Mouse (Mus musculus): ENCODE data around the gene S100a8.
A peak's percentile ranks its signal among the peaks of the same experiment; 100 is the strongest.

The S100a8 gene

GRCm38 (mm10) chr3:90668846-90669245 lies at the start of gene S100a8:
Gene S100a8 (plus strand): TSS chr3:90668978.
- no peak for DNase-seq (ENCODE audit: low read depth)

GRCm38 (mm10) chr3:90621552-90621951 lies 47.2 kb upstream of the S100a8 start:
- no peak for DNase-seq (ENCODE audit: low read depth)

GRCm38 (mm10) chr3:90623435-90624071 lies 45.2 kb upstream of the S100a8 start:
- no peak for DNase-seq (ENCODE audit: low read depth)

GRCm38 (mm10) chr3:90625496-90625895 lies 43.3 kb upstream of the S100a8 start:
- no peak for DNase-seq (ENCODE audit: low read depth)

- no peak for DNase-seq (ENCODE audit: low read depth)
These were observed 42.3 kb upstream of the S100a8 start for GRCm38 (mm10) chr3:90626266-90627021.

GRCm38 (mm10) chr3:90627366-90627765 lies 41.4 kb upstream of the S100a8 start:
- DNase-seq (ENCODE audit: low read depth), result no peak

- no peak for DNase-seq (ENCODE audit: low read depth)
These were observed 41.0 kb upstream of the S100a8 start for GRCm38 (mm10) chr3:90627807-90628206.

GRCm38 (mm10) chr3:90629298-90629697 lies 39.5 kb upstream of the S100a8 start:
- no peak for DNase-seq (ENCODE audit: low read depth)

- no peak for DNase-seq (ENCODE audit: low read depth)
These were observed 36.8 kb upstream of the S100a8 start for GRCm38 (mm10) chr3:90631984-90632383.

GRCm38 (mm10) chr3:90638511-90639275 lies 30.1 kb upstream of the S100a8 start:
- no peak for DNase-seq (ENCODE audit: low read depth)

- DNase-seq (ENCODE audit: low read depth), result peak; percentile 53
These were observed 29.1 kb upstream of the S100a8 start for GRCm38 (mm10) chr3:90639511-90640154.

GRCm38 (mm10) chr3:90640981-90641380 lies 27.8 kb upstream of the S100a8 start:
- no peak for DNase-seq (ENCODE audit: low read depth)

- no peak for DNase-seq (ENCODE audit: low read depth)
These were observed 24.6 kb upstream of the S100a8 start for GRCm38 (mm10) chr3:90644220-90644619.

- no peak for DNase-seq (ENCODE audit: low read depth)
These were observed 21.5 kb upstream of the S100a8 start for GRCm38 (mm10) chr3:90647291-90647690.

- DNase-seq (ENCODE audit: low read depth), result no peak
These were observed 19.8 kb upstream of the S100a8 start for GRCm38 (mm10) chr3:90648981-90649380.

GRCm38 (mm10) chr3:90649832-90650231 lies 18.9 kb upstream of the S100a8 start:
- no peak for DNase-seq (ENCODE audit: low read depth)

- DNase-seq (ENCODE audit: low read depth), result peak; percentile 58
These were observed 15.8 kb upstream of the S100a8 start for GRCm38 (mm10) chr3:90652878-90653508.

- DNase-seq (ENCODE audit: low read depth), result no peak
These were observed 15.1 kb upstream of the S100a8 start, which contains the start of gene S100a7a for GRCm38 (mm10) chr3:90653717-90654116. Gene S100a7a (plus strand): TSS chr3:90654017.

GRCm38 (mm10) chr3:90657405-90657804 lies 11.4 kb upstream of the S100a8 start:
- DNase-seq (ENCODE audit: low read depth), result no peak

GRCm38 (mm10) chr3:90659364-90660044 lies 9.3 kb upstream of the S100a8 start:
- no peak for DNase-seq (ENCODE audit: low read depth)

- no peak for DNase-seq (ENCODE audit: low read depth)
These were observed 4.6 kb upstream of the S100a8 start for GRCm38 (mm10) chr3:90664219-90664618.

All from c-Kit-positive CD71-negative TER-119-negative erythroid progenitor cells, embryonic 14.5 days (primary cell).